7 mouse cellular contexts compared by ENCODE assay signal in genomic region chr4:129226441-129226963, GRCm38 (mm10). TPM values are rescaled to one million over a fixed set of nuclear protein-coding genes. Genes with fewer than 3 reads are reported as not detected.
DNase-seq lines count a peak whose midpoint lies in the region; ATAC-seq lines count a peak whose summit lies in the region.

No protein-coding gene starts in this region.

- no peaks in the 10 kb centered on the region for H3K36me3 ChIP-seq in forebrain, embryonic 16.5 days (ENCODE audit: control insufficient read depth, insufficient read depth)

- no peak for ATAC-seq in forebrain, embryonic 16.5 days
- ATAC-seq in megakaryocyte progenitor cell, adult 5-6 weeks (replicated peaks; ENCODE audit: poor library complexity): no peak

- no peak overlapping the region for H3K27ac ChIP-seq in forebrain, embryonic 16.5 days (ENCODE audit: low read length)

- 14% methylated on average over 5 of the region's 5 CpGs for WGBS in forebrain, embryonic 16.5 days

- H3K9me3 ChIP-seq in forebrain, embryonic 16.5 days (ENCODE audit: control insufficient read depth, low read length): no peaks in the 10 kb centered on the region

- DNase-seq in retina, postnatal 1 day: peak; percentile 43
- no peak for DNase-seq in retina, embryonic 14.5 days (ENCODE audit: low spot score)
- DNase-seq in kidney, postnatal 4 days: peak; percentile 67 to 73
- no peak for DNase-seq in right cerebral cortex, adult 18-20 months
- no peak for DNase-seq in gastrocnemius, postnatal 25 days

- peak overlapping the region; percentile 60 for H3K9ac ChIP-seq in forebrain, embryonic 16.5 days (replicated peaks; ENCODE audit: low read depth, low read length)

- H3K4me3 ChIP-seq in forebrain, embryonic 16.5 days (replicated peaks; ENCODE audit: low read length): peak overlapping the region; percentile 48

- H3K27me3 ChIP-seq in forebrain, embryonic 16.5 days (replicated peaks; ENCODE audit: control insufficient read depth, insufficient read depth, low read length): no peaks in the 10 kb centered on the region

- peak overlapping the region; percentile 68 for H3K4me2 ChIP-seq in forebrain, embryonic 16.5 days (ENCODE audit: low read length)

- peaks cover 35% of the 10 kb centered on the region for H3K4me1 ChIP-seq in forebrain, embryonic 16.5 days (replicated peaks; ENCODE audit: control insufficient read depth, insufficient read depth, low read length)

RNA-seq across cellular contexts. Expression of gene C77080, which starts 34.7 kb away (rescaled TPM):
- polyA plus RNA-seq in forebrain, embryonic 16.5 days (2015; fragmentation: Nextera tagmentation; extraction: Ambion mirVana): 3.8 and 4.7 TPM in 2 replicates
- total RNA-seq in gastrocnemius, postnatal 25 days (2021): 1 to 10 TPM; 1.3 to 2.0 TPM
- 0.12 and 0.25 TPM in 2 replicates for total RNA-seq in megakaryocyte progenitor cell, adult 5-6 weeks (2015)
- not detected in 2 replicates for total RNA-seq in megakaryocyte progenitor cell, adult 5-6 weeks (2017)

RNA-seq across cellular contexts. Expression of gene Yars, which starts 36.9 kb away (rescaled TPM):
- polyA plus RNA-seq in forebrain, embryonic 16.5 days (2015; fragmentation: Nextera tagmentation; extraction: Ambion mirVana): 116 and 122 TPM in 2 replicates
- total RNA-seq in gastrocnemius, postnatal 25 days (2021): 10 to 100 TPM; 31.7 to 34.2 TPM
- 25.2 and 28.0 TPM in 2 replicates for total RNA-seq in megakaryocyte progenitor cell, adult 5-6 weeks (2015)
- total RNA-seq in megakaryocyte progenitor cell, adult 5-6 weeks (2017): 55.3 and 60.7 TPM in 2 replicates

RNA-seq across cellular contexts. Expression of gene S100pbp, which starts 37.0 kb away (rescaled TPM):
- 16.9 and 17.2 TPM in 2 replicates for polyA plus RNA-seq in forebrain, embryonic 16.5 days (2015; fragmentation: Nextera tagmentation; extraction: Ambion mirVana)
- total RNA-seq in gastrocnemius, postnatal 25 days (2021): 1 to 10 TPM; 3.5 to 4.0 TPM
- 25.1 and 42.6 TPM in 2 replicates for total RNA-seq in megakaryocyte progenitor cell, adult 5-6 weeks (2015)
- 13.2 and 23.5 TPM in 2 replicates for total RNA-seq in megakaryocyte progenitor cell, adult 5-6 weeks (2017)

Comparison
In these comparisons a context has a peak if more than half of its experiments do, and no peak if none do; other contexts are left out.
1. DNase-seq: peak in retina, postnatal 1 day (single experiment) and kidney, postnatal 4 days (2 of 2); none in retina, embryonic 14.5 days (single experiment), right cerebral cortex, adult 18-20 months (single experiment) and gastrocnemius, postnatal 25 days (single experiment).